Mouse (Mus musculus): ENCODE results near the gene Rit1.

- TF ChIP-seq CTCF (IDR thresholded peaks at IDR 0.05; ENCODE audit: control insufficient read depth, insufficient read depth, insufficient read length), result no peak
- TF ChIP-seq MAX (IDR thresholded peaks at IDR 0.05), result no peak
- no peak for TF ChIP-seq MYOG (IDR thresholded peaks at IDR 0.05; ENCODE audit: control insufficient read depth, extremely low read depth, insufficient read length)
Observed at GRCm38 (mm10) chr3:88717831-88718230, 1.2 kb downstream of the Rit1 start.
